Mouse (Mus musculus): ENCODE data around the gene Muc4. TPM values are rescaled to one million over a fixed set of nuclear protein-coding genes. Genes with fewer than 3 reads are reported as not detected.
A peak's percentile ranks its signal among the peaks of the same experiment; 100 is the strongest.

Gene Muc4
- polyA plus RNA-seq (2016; fragmentation: Nextera tagmentation; extraction: Ambion mirVana) = 0.26 and 0.29 TPM in 2 replicates

- H3K9me3 ChIP-seq = 0 out of 2 replicates have a peak, but pooled peaks cover 2% of the 10 kb centered on the region
- no peak within 1 kb of the TSS for H3K27ac ChIP-seq (replicated peaks)
- peaks cover 21% of the 10 kb centered on the region for H3K4me1 ChIP-seq
- WGBS = 88% methylated on average over 2 of the region's 2 CpGs
- H3K4me3 ChIP-seq = no peak within 1 kb of the TSS
- no peak for DNase-seq (ENCODE audit: low spot score)
- no peaks in the 10 kb centered on the region for H3K36me3 ChIP-seq (replicated peaks)
- H3K27me3 ChIP-seq (replicated peaks; ENCODE audit: low read depth, poor library complexity, severe bottlenecking) = no peaks in the 10 kb centered on the region
These were observed at the start of gene Muc4 for GRCm38 (mm10) chr16:32735586-32735985. Gene Muc4 (plus strand): TSS chr16:32735886.

GRCm38 (mm10) chr16:32685998-32686397 lies 49.7 kb upstream of the Muc4 start:
- no peak overlapping the region for H3K27ac ChIP-seq (replicated peaks)
- H3K27me3 ChIP-seq (replicated peaks; ENCODE audit: low read depth, poor library complexity, severe bottlenecking) = no peaks in the 10 kb centered on the region
- peaks cover 16% of the 10 kb centered on the region for H3K36me3 ChIP-seq (replicated peaks)
- DNase-seq (ENCODE audit: low spot score) = no peak
- H3K4me3 ChIP-seq = no peak overlapping the region
- 60% methylated on average over 5 of the region's 5 CpGs for WGBS
- no peaks in the 10 kb centered on the region for H3K9me3 ChIP-seq
- H3K4me1 ChIP-seq = peaks cover 6% of the 10 kb centered on the region; the same call in 1 of the 2 replicates

- H3K4me1 ChIP-seq = peaks cover 6% of the 10 kb centered on the region; the same call in 1 of the 2 replicates
- no peaks in the 10 kb centered on the region for H3K27me3 ChIP-seq (replicated peaks; ENCODE audit: low read depth, poor library complexity, severe bottlenecking)
- WGBS = 83% methylated on average over 5 of the region's 5 CpGs
- H3K27ac ChIP-seq (replicated peaks) = no peak overlapping the region
- H3K4me3 ChIP-seq = no peak overlapping the region
- H3K36me3 ChIP-seq (replicated peaks) = peaks cover 9% of the 10 kb centered on the region
- H3K9me3 ChIP-seq = no peaks in the 10 kb centered on the region
- no peak for DNase-seq (ENCODE audit: low spot score)
These were observed 48.5 kb upstream of the Muc4 start for GRCm38 (mm10) chr16:32687221-32687620.

- no peaks in the 10 kb centered on the region; the same call in 1 of the 2 replicates for H3K4me1 ChIP-seq
- H3K27me3 ChIP-seq (replicated peaks; ENCODE audit: low read depth, poor library complexity, severe bottlenecking) = no peaks in the 10 kb centered on the region
- 82% methylated on average over 4 of the region's 4 CpGs for WGBS
- H3K9me3 ChIP-seq = no peaks in the 10 kb centered on the region
- no peak for DNase-seq (ENCODE audit: low spot score)
- no peak overlapping the region for H3K4me3 ChIP-seq
- H3K27ac ChIP-seq (replicated peaks) = no peak overlapping the region
- no peaks in the 10 kb centered on the region for H3K36me3 ChIP-seq (replicated peaks)
These were observed 46.9 kb upstream of the Muc4 start for GRCm38 (mm10) chr16:32688770-32689169.

- Histone ChIP-seq H3K27ac (replicated peaks) (no peak overlapping the region), H3K4me3 (no peak overlapping the region), H3K9me3 (no peaks in the 10 kb centered on the region), H3K27me3 (replicated peaks; ENCODE audit: low read depth, poor library complexity, severe bottlenecking) (no peaks in the 10 kb centered on the region), H3K4me1 (no peaks in the 10 kb centered on the region; the same call in 1 of the 2 replicates), H3K36me3 (replicated peaks) (no peaks in the 10 kb centered on the region)
- peak; percentile 74 for DNase-seq (ENCODE audit: low spot score)
- 7% methylated on average over 9 of the region's 9 CpGs for WGBS
These were observed 46.2 kb upstream of the Muc4 start for GRCm38 (mm10) chr16:32689501-32689900.

GRCm38 (mm10) chr16:32696841-32697464 lies 38.7 kb upstream of the Muc4 start:
- WGBS = 51% methylated on average over 7 of the region's 7 CpGs
- Histone ChIP-seq H3K4me3 (no peak overlapping the region), H3K9me3 (no peaks in the 10 kb centered on the region), H3K36me3 (replicated peaks) (no peaks in the 10 kb centered on the region), H3K27ac (replicated peaks) (no peak overlapping the region), H3K27me3 (replicated peaks; ENCODE audit: low read depth, poor library complexity, severe bottlenecking) (no peaks in the 10 kb centered on the region), H3K4me1 (no peaks in the 10 kb centered on the region)
- DNase-seq (ENCODE audit: low spot score) = no peak

- no peak for DNase-seq (ENCODE audit: low spot score)
- Histone ChIP-seq H3K4me1 (no peaks in the 10 kb centered on the region), H3K27me3 (replicated peaks; ENCODE audit: low read depth, poor library complexity, severe bottlenecking) (no peaks in the 10 kb centered on the region), H3K36me3 (replicated peaks) (no peaks in the 10 kb centered on the region), H3K27ac (replicated peaks) (no peak overlapping the region), H3K4me3 (no peak overlapping the region), H3K9me3 (no peaks in the 10 kb centered on the region)
- WGBS = 88% methylated on average over 22 of the region's 22 CpGs
These were observed 37.8 kb upstream of the Muc4 start for GRCm38 (mm10) chr16:32697665-32698446.

GRCm38 (mm10) chr16:32698550-32698949 lies 37.1 kb upstream of the Muc4 start:
- no peaks in the 10 kb centered on the region for H3K27me3 ChIP-seq (replicated peaks; ENCODE audit: low read depth, poor library complexity, severe bottlenecking)
- H3K4me3 ChIP-seq = no peak overlapping the region
- H3K36me3 ChIP-seq (replicated peaks) = no peaks in the 10 kb centered on the region
- 0 out of 2 replicates have a peak, but pooled peaks cover 2% of the 10 kb centered on the region for H3K4me1 ChIP-seq
- no peak for DNase-seq (ENCODE audit: low spot score)
- no peak overlapping the region for H3K27ac ChIP-seq (replicated peaks)
- no peaks in the 10 kb centered on the region for H3K9me3 ChIP-seq
- 32% methylated on average over 7 of the region's 7 CpGs for WGBS

GRCm38 (mm10) chr16:32703312-32703912 lies 32.3 kb upstream of the Muc4 start:
- DNase-seq (ENCODE audit: low spot score) = no peak
- no peak overlapping the region for H3K4me3 ChIP-seq
- no peaks in the 10 kb centered on the region for H3K36me3 ChIP-seq (replicated peaks)
- 66% methylated on average over 9 of the region's 9 CpGs for WGBS
- H3K27me3 ChIP-seq (replicated peaks; ENCODE audit: low read depth, poor library complexity, severe bottlenecking) = no peaks in the 10 kb centered on the region
- peaks cover 25% of the 10 kb centered on the region for H3K4me1 ChIP-seq
- H3K9me3 ChIP-seq = peaks cover 3% of the 10 kb centered on the region; the same call in 1 of the 2 replicates
- H3K27ac ChIP-seq (replicated peaks) = no peak overlapping the region

- Histone ChIP-seq H3K4me3 (no peak overlapping the region), H3K27ac (replicated peaks) (no peak overlapping the region), H3K27me3 (replicated peaks; ENCODE audit: low read depth, poor library complexity, severe bottlenecking) (no peaks in the 10 kb centered on the region), H3K9me3 (peaks cover 3% of the 10 kb centered on the region; the same call in 1 of the 2 replicates), H3K4me1 (peaks cover 33% of the 10 kb centered on the region), H3K36me3 (replicated peaks) (no peaks in the 10 kb centered on the region)
- 96% methylated on average over 3 of the region's 3 CpGs for WGBS
- DNase-seq (ENCODE audit: low spot score) = no peak
These were observed 30.1 kb upstream of the Muc4 start for GRCm38 (mm10) chr16:32705606-32706005.

- Histone ChIP-seq H3K36me3 (replicated peaks) (no peaks in the 10 kb centered on the region), H3K9me3 (peaks cover 3% of the 10 kb centered on the region; the same call in 1 of the 2 replicates), H3K27me3 (replicated peaks; ENCODE audit: low read depth, poor library complexity, severe bottlenecking) (no peaks in the 10 kb centered on the region), H3K27ac (replicated peaks) (no peak overlapping the region), H3K4me3 (no peak overlapping the region), H3K4me1 (peaks cover 44% of the 10 kb centered on the region)
- DNase-seq (ENCODE audit: low spot score) = no peak
- 65% methylated on average over 17 of the region's 17 CpGs for WGBS
These were observed 28.4 kb upstream of the Muc4 start for GRCm38 (mm10) chr16:32707111-32707823.

GRCm38 (mm10) chr16:32707824-32708456 lies 27.7 kb upstream of the Muc4 start:
- Histone ChIP-seq H3K27me3 (replicated peaks; ENCODE audit: low read depth, poor library complexity, severe bottlenecking) (no peaks in the 10 kb centered on the region), H3K27ac (replicated peaks) (no peak overlapping the region), H3K36me3 (replicated peaks) (no peaks in the 10 kb centered on the region), H3K9me3 (peaks cover 3% of the 10 kb centered on the region; the same call in 1 of the 2 replicates), H3K4me3 (no peak overlapping the region), H3K4me1 (peaks cover 44% of the 10 kb centered on the region)
- DNase-seq (ENCODE audit: low spot score) = no peak
- 76% methylated on average over 9 of the region's 9 CpGs for WGBS

All from embryonic facial prominence, embryonic 10.5 days (tissue).